Comparison of ENCODE assay signal across 18 mouse cellular contexts in the genomic region with DNA sequence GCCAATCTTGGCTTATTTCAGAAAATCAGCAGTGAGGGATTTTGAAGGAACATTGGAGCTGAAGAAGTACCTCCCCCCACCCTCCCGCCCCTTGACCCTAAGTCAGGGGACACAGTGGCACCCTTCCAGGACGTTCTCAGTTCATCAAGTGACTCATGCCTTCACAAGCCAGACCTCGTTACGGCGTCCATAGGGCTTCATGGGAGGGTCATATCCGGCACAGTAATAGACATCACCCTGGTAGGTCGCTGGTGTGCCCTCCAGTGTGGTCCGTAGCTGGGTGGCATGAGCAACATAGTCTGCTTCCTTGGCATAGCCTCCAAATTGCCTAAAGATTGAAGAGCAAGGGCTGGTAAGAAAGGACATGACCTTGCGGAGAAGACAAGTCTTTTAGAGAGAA. TPM values are rescaled to one million over a fixed set of nuclear protein-coding genes. Genes with fewer than 3 reads are reported as not detected.
DNase-seq lines count a peak whose midpoint lies in the region; ATAC-seq and TF ChIP-seq lines count a peak whose summit lies in the region.
"Had no signal": no experiment of that assay in that cellular context is flagged by ENCODE, and none has a peak within 500 bp of the region (broad histone marks: within the 10 kb centered on the region; RNA-seq: fewer than 3 reads in every experiment).

No protein-coding gene starts in this region.

- no peak for ATAC-seq in limb, embryonic 12.5 days (ENCODE audit: insufficient number of reproducible peaks, insufficient read depth, low FRiP score, low TSS enrichment, low read depth)
- no peak for ATAC-seq in CD4-positive, CD25-positive, alpha-beta regulatory T cell, adult 4 months
- ATAC-seq in megakaryocyte-erythroid progenitor cell, adult 5-6 weeks (replicated peaks; ENCODE audit: low FRiP score, low TSS enrichment, poor library complexity, severe bottlenecking): no peak
- ATAC-seq: activated CD4-positive, CD25-positive, alpha-beta regulatory T cell, adult 4 months; hindbrain, postnatal 0 days; midbrain, embryonic 16.5 days had no signal

- 54% methylated on average over 9 of the region's 9 CpGs for WGBS in kidney, adult 2 months
- WGBS in embryonic facial prominence, embryonic 10.5 days: 88% methylated on average over 9 of the region's 9 CpGs
- WGBS in limb, embryonic 12.5 days: 73% methylated on average over 9 of the region's 9 CpGs

- H3K27me3 ChIP-seq in kidney, adult 2 months (replicated peaks; ENCODE audit: control insufficient read depth, insufficient read depth, low read length): no peaks in the 10 kb centered on the region
- H3K27me3 ChIP-seq in embryonic facial prominence, embryonic 10.5 days (replicated peaks; ENCODE audit: low read depth, poor library complexity, severe bottlenecking): no peaks in the 10 kb centered on the region
- H3K27me3 ChIP-seq in limb, embryonic 12.5 days: no peaks in the 10 kb centered on the region

- H3K36me3 ChIP-seq in kidney, adult 2 months (ENCODE audit: control insufficient read depth, insufficient read depth, low read length): no peaks in the 10 kb centered on the region; the same call in 1 of the 2 replicates
- H3K36me3 ChIP-seq in embryonic facial prominence, embryonic 10.5 days (replicated peaks): no peaks in the 10 kb centered on the region
- no peaks in the 10 kb centered on the region for H3K36me3 ChIP-seq in limb, embryonic 12.5 days

- no peaks in the 10 kb centered on the region for H3K9me3 ChIP-seq in embryonic facial prominence, embryonic 10.5 days
- H3K9me3 ChIP-seq in limb, embryonic 12.5 days: no peaks in the 10 kb centered on the region

- TF ChIP-seq CTCF in kidney, adult 2 months (conservative IDR thresholded peaks at IDR 0.05; ENCODE audit: insufficient read depth, insufficient read length, low read depth, low read length): no peak

- DNase-seq in kidney, adult 2 months: peak; percentile 34
- no peak for DNase-seq in kidney, adult 11 months
- no peak for DNase-seq in embryonic facial prominence, embryonic 10.5 days (ENCODE audit: low spot score)
- DNase-seq in gastrocnemius, adult 8-10 months (ENCODE audit: low spot score in 2 of 2): peak; percentile 26 to 45
- DNase-seq in thymus, postnatal 10 days (ENCODE audit: low spot score in 2 of 2): no peak
- DNase-seq: cerebellum, postnatal 14 days; liver; spleen, adult 18-20 months had no signal

- no peak overlapping the region for H3K4me3 ChIP-seq in kidney, adult 2 months (ENCODE audit: insufficient read depth, low read depth, low read length)
- H3K4me3 ChIP-seq in embryonic facial prominence, embryonic 10.5 days: no peak overlapping the region
- H3K4me3 ChIP-seq in limb, embryonic 12.5 days (replicated peaks): no peak overlapping the region

- H3K9ac ChIP-seq in limb, embryonic 12.5 days (replicated peaks): no peak overlapping the region

- H3K27ac ChIP-seq in kidney, adult 2 months (ENCODE audit: insufficient read depth, low read depth, low read length): no peak overlapping the region
- H3K27ac ChIP-seq in embryonic facial prominence, embryonic 10.5 days (replicated peaks): 0 out of 2 replicates have a peak overlapping the region, but pooled peaks have one; percentile 48
- peak overlapping the region; percentile 59 for H3K27ac ChIP-seq in limb, embryonic 12.5 days
- H3K27ac ChIP-seq: hindbrain, postnatal 0 days had no signal

- no peak overlapping the region for H3K4me2 ChIP-seq in limb, embryonic 12.5 days

- TF ChIP-seq POLR2A in kidney, adult 2 months (IDR thresholded peaks at IDR 0.05; ENCODE audit: low read depth, low read length): no peak

- no peaks in the 10 kb centered on the region for H3K4me1 ChIP-seq in kidney, adult 2 months (ENCODE audit: control insufficient read depth, insufficient read depth, low read length)
- peaks cover 25% of the 10 kb centered on the region for H3K4me1 ChIP-seq in embryonic facial prominence, embryonic 10.5 days
- peaks cover 47% of the 10 kb centered on the region for H3K4me1 ChIP-seq in limb, embryonic 12.5 days (replicated peaks)

RNA-seq across cellular contexts. Expression of a gene that starts 19.7 kb away (rescaled TPM):
- 0.09 and 0.19 TPM in 2 replicates for polyA plus RNA-seq in kidney, adult 2 months (2012; rRNA removed)
- not detected in 2 replicates for polyA plus RNA-seq in embryonic facial prominence, embryonic 10.5 days (2016; fragmentation: Nextera tagmentation; extraction: Ambion mirVana)
- not detected for total RNA-seq in gastrocnemius, adult 8-10 months (2022)
- not detected in 2 replicates for polyA plus RNA-seq in limb, embryonic 12.5 days (2016; fragmentation: Nextera tagmentation; extraction: Ambion mirVana)
- polyA plus RNA-seq in CD4-positive, CD25-positive, alpha-beta regulatory T cell, adult 4 months (2017; shearing (Covaris generic)): not detected
- total RNA-seq in megakaryocyte-erythroid progenitor cell, adult 5-6 weeks (2014; fragmentation: Nextera tagmentation): not detected in 2 replicates
- not detected in 2 replicates for total RNA-seq in megakaryocyte-erythroid progenitor cell, adult 5-6 weeks (2017)
- total RNA-seq: hindbrain, postnatal 0 days; left cerebral cortex, adult 18-20 months had no signal
- polyA plus RNA-seq: activated CD4-positive, CD25-positive, alpha-beta regulatory T cell, adult 4 months; embryonic facial prominence, embryonic 11.5 days; heart, embryonic 16.5 days; hindbrain, postnatal 0 days; midbrain, embryonic 16.5 days; neural tube, embryonic 11.5 days had no signal

Comparison
In these comparisons a context has a peak if more than half of its experiments do, and no peak if none do; other contexts are left out.
1. DNase-seq: peak in kidney, adult 2 months (single experiment) and gastrocnemius, adult 8-10 months (2 of 2); none in kidney, adult 11 months (single experiment), embryonic facial prominence, embryonic 10.5 days (single experiment) and thymus, postnatal 10 days (0 of 2).